ENCODE assay signal across 32 mouse cellular contexts in the genomic region with DNA sequence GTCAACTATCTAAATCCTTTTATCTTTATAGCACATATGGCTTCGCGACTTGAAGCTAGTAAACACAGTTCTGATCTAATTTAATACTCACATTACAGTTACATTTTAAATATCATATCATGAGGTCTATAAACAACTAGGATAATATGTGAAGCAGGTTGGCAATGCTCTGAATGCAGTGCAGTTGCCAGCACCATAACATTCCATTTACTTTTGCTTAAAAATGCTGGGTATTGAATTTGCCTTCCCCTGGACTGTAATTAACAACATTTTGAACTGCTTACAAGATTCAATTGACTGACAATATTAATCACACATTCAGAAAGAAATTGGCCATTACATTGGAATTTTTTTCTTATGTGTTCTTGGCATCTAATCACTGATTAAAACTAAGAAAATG.
"Had no signal": no experiment of that assay in that cellular context is flagged by ENCODE, and none has a peak within 500 bp of the region (broad histone marks: within the 10 kb centered on the region; RNA-seq: fewer than 3 reads in every experiment).

No protein-coding gene starts in this region.

- H3K27ac ChIP-seq: limb, embryonic 10.5 days; limb, embryonic 12.5 days; limb, embryonic 13.5 days; limb, embryonic 15.5 days; liver, embryonic 12.5 days; liver, embryonic 13.5 days; liver, embryonic 14.5 days; liver, embryonic 15.5 days; lung, embryonic 15.5 days; macrophage; midbrain, embryonic 10.5 days; midbrain, embryonic 12.5 days; midbrain, embryonic 13.5 days; midbrain, embryonic 15.5 days; neural tube, embryonic 12.5 days had no signal

- H3K27me3 ChIP-seq: limb, embryonic 12.5 days; limb, embryonic 13.5 days; limb, embryonic 15.5 days; liver, embryonic 12.5 days; liver, embryonic 13.5 days; liver, embryonic 15.5 days; lung, embryonic 15.5 days; megakaryocyte, embryonic 14.5 days; midbrain, embryonic 12.5 days; midbrain, embryonic 13.5 days; midbrain, embryonic 15.5 days; neural tube, embryonic 12.5 days had no signal

- H3K36me3 ChIP-seq: limb, embryonic 10.5 days; limb, embryonic 12.5 days; limb, embryonic 13.5 days; limb, embryonic 15.5 days; liver, embryonic 12.5 days; liver, embryonic 13.5 days; liver, embryonic 15.5 days; lung, embryonic 15.5 days; midbrain, embryonic 10.5 days; midbrain, embryonic 12.5 days; midbrain, embryonic 13.5 days; midbrain, embryonic 15.5 days; neural tube, embryonic 12.5 days had no signal

- H3K4me2 ChIP-seq: limb, embryonic 12.5 days; limb, embryonic 13.5 days; limb, embryonic 15.5 days; liver, embryonic 11.5 days; liver, embryonic 12.5 days; liver, embryonic 13.5 days; liver, embryonic 15.5 days; lung, embryonic 14.5 days; lung, embryonic 15.5 days; midbrain, embryonic 11.5 days; midbrain, embryonic 12.5 days; midbrain, embryonic 13.5 days; midbrain, embryonic 15.5 days; neural tube, embryonic 12.5 days had no signal

- H3K9ac ChIP-seq: limb, embryonic 12.5 days; limb, embryonic 13.5 days; limb, embryonic 15.5 days; liver, embryonic 12.5 days; liver, embryonic 13.5 days; liver, embryonic 14.5 days; liver, embryonic 15.5 days; liver, postnatal 0 days; lung, embryonic 14.5 days; lung, embryonic 15.5 days; midbrain, embryonic 12.5 days; midbrain, embryonic 13.5 days; midbrain, embryonic 15.5 days; neural tube, embryonic 12.5 days had no signal

- H3K4me3 ChIP-seq: limb, embryonic 10.5 days; limb, embryonic 12.5 days; limb, embryonic 13.5 days; limb, embryonic 15.5 days; liver, embryonic 12.5 days; liver, embryonic 13.5 days; liver, embryonic 15.5 days; lung, embryonic 15.5 days; megakaryocyte, embryonic 14.5 days; midbrain, embryonic 10.5 days; midbrain, embryonic 12.5 days; midbrain, embryonic 13.5 days; midbrain, embryonic 15.5 days; myocyte; neural tube, embryonic 12.5 days had no signal

- DNase-seq: left cerebral cortex, postnatal 4 days; liver; liver, embryonic 13.5 days; liver, postnatal 0 days; lung, adult 18-20 months; lung, adult 2 months; lung, embryonic 14.5 days; lung, postnatal 10 days; lung, postnatal 14 days; lung, postnatal 36 days; lung, postnatal 4 days; midbrain, embryonic 14.5 days had no signal

- H3K4me1 ChIP-seq: limb, embryonic 10.5 days; limb, embryonic 12.5 days; limb, embryonic 13.5 days; limb, embryonic 15.5 days; liver, embryonic 12.5 days; liver, embryonic 13.5 days; liver, embryonic 15.5 days; lung, embryonic 15.5 days; megakaryocyte, embryonic 14.5 days; midbrain, embryonic 10.5 days; midbrain, embryonic 12.5 days; midbrain, embryonic 13.5 days; midbrain, embryonic 15.5 days; neural tube, embryonic 12.5 days had no signal

- ATAC-seq: liver, embryonic 12.5 days; liver, postnatal 0 days; lung, postnatal 0 days; midbrain, embryonic 13.5 days; midbrain, embryonic 15.5 days; midbrain, embryonic 16.5 days had no signal

- H3K9me3 ChIP-seq: limb, embryonic 10.5 days; limb, embryonic 12.5 days; limb, embryonic 13.5 days; limb, embryonic 15.5 days; liver, embryonic 12.5 days; liver, embryonic 13.5 days; liver, embryonic 15.5 days; lung, embryonic 15.5 days; megakaryocyte, embryonic 14.5 days; midbrain, embryonic 10.5 days; midbrain, embryonic 12.5 days; midbrain, embryonic 13.5 days; midbrain, embryonic 15.5 days; neural tube, embryonic 12.5 days had no signal
